Mouse (Mus musculus): ENCODE measurements at regions not wholly inside any gene's neighbourhood (a gene's known extent, or its start where the extent isn't known, plus 50 kb on each side); places are given as distances from the start of the nearest gene placed in this dataset.

DNA sequence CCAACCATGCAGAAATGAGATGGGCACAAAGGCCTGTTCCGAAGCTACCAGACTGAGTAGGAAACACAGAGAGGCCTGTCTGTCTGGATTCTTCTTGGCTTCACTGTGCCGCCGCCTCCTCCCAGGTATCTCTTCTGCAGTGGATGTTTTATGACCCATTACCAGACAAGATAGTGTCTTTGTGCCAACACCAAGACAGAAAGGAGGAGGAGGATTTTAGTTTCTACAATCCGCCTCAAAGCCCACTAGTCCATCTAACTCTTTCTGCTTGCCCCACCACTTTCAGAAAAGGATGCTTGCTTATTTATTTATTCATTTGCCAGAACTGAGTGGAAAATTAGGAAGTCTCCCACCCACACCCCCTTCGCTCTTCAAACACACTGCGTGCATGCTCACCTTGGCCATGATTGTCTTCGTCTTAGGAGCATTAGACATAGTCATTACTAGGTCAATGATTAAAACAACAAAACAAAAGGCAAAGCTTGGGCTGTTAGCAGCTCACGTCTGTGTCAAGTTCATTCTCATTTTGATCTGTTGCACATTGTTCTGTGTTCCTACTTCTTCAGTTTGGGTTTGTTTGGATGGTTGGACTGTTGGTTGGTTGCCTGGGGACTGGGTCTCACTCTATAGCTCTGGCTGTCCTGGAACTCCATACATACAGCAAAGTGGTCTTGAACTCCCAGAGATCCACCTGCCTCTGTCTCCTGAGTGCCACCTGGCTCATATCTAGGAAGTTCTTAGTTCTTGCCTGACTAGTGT, 61.7 kb upstream of the Cpm start:
- WGBS, result 93% methylated on average over 8 of the region's 8 CpGs
- Histone ChIP-seq H3K27me3 (replicated peaks; ENCODE audit: control insufficient read depth, insufficient read depth, low read length) (no peaks in the 10 kb centered on the region), H3K9me3 (ENCODE audit: control insufficient read depth) (no peaks in the 10 kb centered on the region), H3K4me2 (replicated peaks; ENCODE audit: low read depth) (no peak overlapping the region), H3K27ac (ENCODE audit: low read depth, low read length) (no peak overlapping the region), H3K9ac (ENCODE audit: low read depth, low read length) (no peak overlapping the region), H3K4me1 (replicated peaks; ENCODE audit: control insufficient read depth, insufficient read depth, low read length) (0 out of 2 replicates have a peak, but pooled peaks cover under 1% of the 10 kb centered on the region), H3K4me3 (ENCODE audit: low read depth, low read length) (no peak overlapping the region), H3K36me3 (ENCODE audit: control insufficient read depth, insufficient read depth) (no peaks in the 10 kb centered on the region)
- no peak for ATAC-seq
- TF ChIP-seq CTCF (IDR thresholded peaks at IDR 0.05; ENCODE audit: low read depth), result no peak

DNA sequence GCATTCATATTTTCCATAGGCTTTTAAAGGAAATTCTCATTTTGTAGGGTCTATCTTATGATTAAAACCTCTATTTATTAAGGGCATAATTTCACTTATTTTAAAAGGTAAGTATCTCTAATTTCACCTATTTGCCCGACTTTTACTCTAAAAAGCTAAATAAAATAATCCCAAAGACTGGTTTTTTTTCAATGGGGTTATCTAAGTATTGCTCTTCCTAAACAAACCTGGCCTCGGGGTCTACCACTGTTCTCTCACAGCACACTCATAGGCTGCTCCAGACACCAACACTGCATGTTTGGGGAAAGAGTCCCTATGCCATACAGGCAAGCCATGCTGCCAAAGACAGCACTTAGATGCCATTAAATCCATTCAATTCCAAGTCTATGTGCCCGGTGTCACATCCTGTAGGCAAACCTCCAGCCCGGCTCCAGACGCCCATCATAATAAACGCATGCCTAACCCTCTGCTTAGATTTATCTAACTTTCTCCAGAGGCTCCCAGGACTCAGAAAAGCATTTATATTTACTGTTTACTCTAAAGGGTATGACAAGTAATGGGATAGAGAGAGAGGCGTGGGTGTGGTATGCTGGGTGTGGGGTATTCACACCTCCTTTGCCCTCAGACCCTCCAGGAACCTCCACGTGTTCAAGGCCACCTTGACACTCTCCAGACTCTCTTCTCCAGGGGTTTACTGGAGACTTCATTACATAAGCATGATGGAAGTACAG, 62.5 kb upstream of the Cpm start:
- 90% methylated on average over 8 of the region's 8 CpGs for WGBS
- TF ChIP-seq CTCF (IDR thresholded peaks at IDR 0.05; ENCODE audit: low read depth), result no peak
- H3K27me3 ChIP-seq (replicated peaks; ENCODE audit: control insufficient read depth, insufficient read depth, low read length), result no peaks in the 10 kb centered on the region
- H3K9me3 ChIP-seq (ENCODE audit: control insufficient read depth), result no peaks in the 10 kb centered on the region
- no peaks in the 10 kb centered on the region for H3K36me3 ChIP-seq (ENCODE audit: control insufficient read depth, insufficient read depth)
- H3K4me3 ChIP-seq (ENCODE audit: low read depth, low read length), result no peak overlapping the region
- H3K27ac ChIP-seq (ENCODE audit: low read depth, low read length), result no peak overlapping the region
- 0 out of 2 replicates have a peak, but pooled peaks cover 8% of the 10 kb centered on the region for H3K4me1 ChIP-seq (replicated peaks; ENCODE audit: control insufficient read depth, insufficient read depth, low read length)
- ATAC-seq, result no peak
- H3K4me2 ChIP-seq (replicated peaks; ENCODE audit: low read depth), result no peak overlapping the region
- H3K9ac ChIP-seq (ENCODE audit: low read depth, low read length), result no peak overlapping the region

DNA sequence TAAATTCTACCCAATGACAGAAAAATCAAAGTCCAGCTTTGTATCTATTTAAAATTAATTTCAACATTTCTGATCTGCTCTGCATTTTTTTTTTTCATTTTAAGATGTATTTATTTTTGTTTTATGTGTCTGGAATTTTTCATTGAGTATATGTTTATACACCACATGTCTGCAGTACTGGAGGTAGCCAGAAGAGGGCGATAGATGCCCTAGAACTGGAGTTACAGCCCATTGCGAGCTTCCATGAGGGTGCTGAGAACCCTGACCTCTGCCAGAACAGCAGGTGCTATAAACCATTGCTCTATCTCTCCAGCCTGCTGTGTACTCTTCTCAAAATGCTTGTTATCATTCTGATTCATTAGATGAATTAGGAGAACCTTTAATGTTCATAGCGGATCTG, 63.1 kb upstream of the Cpm start:
- peak; percentile 54 for TF ChIP-seq CTCF (IDR thresholded peaks at IDR 0.05; ENCODE audit: low read depth)
- no peak overlapping the region for H3K4me3 ChIP-seq (ENCODE audit: low read depth, low read length)
- ATAC-seq, result no peak

DNA sequence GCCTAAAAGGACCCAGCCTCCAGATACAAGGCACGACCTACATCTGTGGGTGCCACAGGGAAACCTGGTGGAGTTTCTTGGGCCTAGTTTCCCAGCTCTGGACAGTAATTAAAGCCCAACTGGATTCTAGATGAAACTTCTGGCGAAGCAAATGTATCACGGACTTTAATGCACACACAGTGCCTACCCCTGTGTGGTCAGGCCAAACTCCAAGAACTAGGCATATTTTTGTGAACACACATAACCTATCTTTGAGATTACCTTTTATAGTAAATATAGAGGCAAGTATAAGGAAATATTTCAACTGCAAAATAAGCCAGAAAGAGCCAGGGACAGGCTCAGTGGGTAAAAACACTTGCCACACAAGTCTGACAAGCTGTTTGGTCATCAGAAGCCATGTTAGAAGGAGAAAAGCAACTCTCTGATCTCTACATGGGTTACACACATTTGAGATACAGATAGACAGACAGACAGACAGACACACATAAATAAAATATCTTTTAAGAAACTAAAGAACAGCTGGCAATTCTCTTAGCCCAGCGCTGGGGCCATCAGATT, 63.7 kb upstream of the Cpm start:
- no peak overlapping the region for H3K9ac ChIP-seq (ENCODE audit: low read depth, low read length)
- H3K27ac ChIP-seq (ENCODE audit: low read depth, low read length), result no peak overlapping the region
- TF ChIP-seq CTCF (IDR thresholded peaks at IDR 0.05; ENCODE audit: low read depth), result no peak
- H3K36me3 ChIP-seq (ENCODE audit: control insufficient read depth, insufficient read depth), result no peaks in the 10 kb centered on the region
- no peak overlapping the region for H3K4me2 ChIP-seq (replicated peaks; ENCODE audit: low read depth)
- H3K4me3 ChIP-seq (ENCODE audit: low read depth, low read length), result no peak overlapping the region
- WGBS, result 94% methylated on average over 4 of the region's 4 CpGs
- ATAC-seq, result no peak
- H3K4me1 ChIP-seq (replicated peaks; ENCODE audit: control insufficient read depth, insufficient read depth, low read length), result 0 out of 2 replicates have a peak, but pooled peaks cover 9% of the 10 kb centered on the region
- no peaks in the 10 kb centered on the region for H3K27me3 ChIP-seq (replicated peaks; ENCODE audit: control insufficient read depth, insufficient read depth, low read length)
- H3K9me3 ChIP-seq (ENCODE audit: control insufficient read depth), result no peaks in the 10 kb centered on the region

More for the DNA sequence above, 63.1 kb upstream of the Cpm start:
- Histone ChIP-seq H3K4me1 (replicated peaks; ENCODE audit: control insufficient read depth, insufficient read depth, low read length) (0 out of 2 replicates have a peak, but pooled peaks cover 9% of the 10 kb centered on the region), H3K4me2 (replicated peaks; ENCODE audit: low read depth) (no peak overlapping the region), H3K36me3 (ENCODE audit: control insufficient read depth, insufficient read depth) (no peaks in the 10 kb centered on the region), H3K27ac (ENCODE audit: low read depth, low read length) (no peak overlapping the region), H3K27me3 (replicated peaks; ENCODE audit: control insufficient read depth, insufficient read depth, low read length) (no peaks in the 10 kb centered on the region), H3K9me3 (ENCODE audit: control insufficient read depth) (no peaks in the 10 kb centered on the region), H3K9ac (ENCODE audit: low read depth, low read length) (no peak overlapping the region)
- WGBS, result 90% methylated on average over 3 of the region's 3 CpGs

DNA sequence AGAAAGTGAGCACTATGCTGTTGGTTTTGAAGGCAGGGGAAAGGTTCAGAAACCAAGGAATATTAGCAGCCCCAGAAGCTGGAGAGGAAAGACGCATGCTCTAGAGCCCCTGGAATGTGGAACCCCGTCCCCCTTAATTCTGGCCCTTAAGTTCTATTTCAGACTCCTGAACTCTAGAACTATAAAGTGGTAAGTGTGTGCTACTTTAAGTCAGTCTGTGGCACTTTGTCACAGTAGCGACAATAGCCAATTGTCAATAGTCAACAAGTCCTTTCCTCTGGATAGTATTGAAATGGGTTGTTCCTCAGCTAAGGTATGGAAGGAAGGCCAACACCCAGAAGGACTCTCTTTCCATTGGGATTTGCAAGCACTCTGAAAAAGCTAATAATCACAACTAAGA, 64.2 kb upstream of the Cpm start:
- Histone ChIP-seq H3K27me3 (replicated peaks; ENCODE audit: control insufficient read depth, insufficient read depth, low read length) (no peaks in the 10 kb centered on the region), H3K9ac (ENCODE audit: low read depth, low read length) (no peak overlapping the region), H3K4me3 (ENCODE audit: low read depth, low read length) (no peak overlapping the region), H3K4me1 (replicated peaks; ENCODE audit: control insufficient read depth, insufficient read depth, low read length) (0 out of 2 replicates have a peak, but pooled peaks cover 9% of the 10 kb centered on the region), H3K9me3 (ENCODE audit: control insufficient read depth) (no peaks in the 10 kb centered on the region), H3K4me2 (replicated peaks; ENCODE audit: low read depth) (no peak overlapping the region), H3K27ac (ENCODE audit: low read depth, low read length) (no peak overlapping the region), H3K36me3 (ENCODE audit: control insufficient read depth, insufficient read depth) (no peaks in the 10 kb centered on the region)
- ATAC-seq, result no peak
- no peak for TF ChIP-seq CTCF (IDR thresholded peaks at IDR 0.05; ENCODE audit: low read depth)
- 96% methylated on average over 3 of the region's 3 CpGs for WGBS

Data from intestine, postnatal 0 days (tissue).